In genomic region chr11:86995625-86996221, GRCm38 (mm10) we compare ENCODE assay signal across 8 mouse cellular contexts. TPM values are rescaled to one million over a fixed set of nuclear protein-coding genes. Genes with fewer than 3 reads are reported as not detected.
DNase-seq lines count a peak whose midpoint lies in the region; ATAC-seq and TF ChIP-seq lines count a peak whose summit lies in the region.

No protein-coding gene starts in this region.

- no peak for TF ChIP-seq POLR2A in bone marrow macrophage, adult 2 months (IDR thresholded peaks at IDR 0.05; ENCODE audit: borderline replicate concordance, low read depth, low read length)

- H3K4me1 ChIP-seq in bone marrow macrophage, adult 2 months (ENCODE audit: control insufficient read depth, insufficient read depth, low read length), result peaks cover 51% of the 10 kb centered on the region
- peaks cover 39% of the 10 kb centered on the region for H3K4me1 ChIP-seq in heart, embryonic 13.5 days
- peaks cover 14% of the 10 kb centered on the region for H3K4me1 ChIP-seq in lung, postnatal 0 days (ENCODE audit: insufficient read depth, low read depth, low read length)

- WGBS in heart, embryonic 13.5 days, result 37% methylated on average over 6 of the region's 6 CpGs
- WGBS in lung, postnatal 0 days, result 40% methylated on average over 6 of the region's 6 CpGs

- TF ChIP-seq CTCF in bone marrow macrophage, adult 2 months (IDR thresholded peaks at IDR 0.05; ENCODE audit: low read depth, low read length), result peak; percentile 60
- TF ChIP-seq CTCF in lung, postnatal 0 days (IDR thresholded peaks at IDR 0.05), result peak; percentile 92

- peak; percentile 73 for DNase-seq in MEL-GATA-1-ER (ENCODE audit: extremely low read depth, low read depth)
- DNase-seq in layer of hippocampus, adult 11-12 months (ENCODE audit: low spot score), result peak; percentile 75
- DNase-seq in lung, postnatal 0 days (ENCODE audit: low spot score), result peak; percentile 90
- peak; percentile 88 for DNase-seq in retina, postnatal 1 day
- DNase-seq in urinary bladder, adult 2 months (ENCODE audit: low spot score), result no peak

- no peaks in the 10 kb centered on the region for H3K9me3 ChIP-seq in heart, embryonic 13.5 days
- no peaks in the 10 kb centered on the region for H3K9me3 ChIP-seq in lung, postnatal 0 days (ENCODE audit: low read length)

- peak overlapping the region; percentile 78 for H3K27ac ChIP-seq in bone marrow macrophage, adult 2 months (ENCODE audit: insufficient read depth, low read depth, low read length)
- H3K27ac ChIP-seq in heart, embryonic 13.5 days (replicated peaks), result peak overlapping the region; percentile 98
- no peak overlapping the region for H3K27ac ChIP-seq in lung, postnatal 0 days (ENCODE audit: low read length)

- H3K9ac ChIP-seq in heart, embryonic 13.5 days, result peak overlapping the region; percentile 50
- no peak overlapping the region for H3K9ac ChIP-seq in lung, postnatal 0 days (replicated peaks; ENCODE audit: low read depth)

- H3K27me3 ChIP-seq in heart, embryonic 13.5 days (replicated peaks), result no peaks in the 10 kb centered on the region
- H3K27me3 ChIP-seq in lung, postnatal 0 days (replicated peaks; ENCODE audit: insufficient read depth, low read length), result no peaks in the 10 kb centered on the region

- no peak overlapping the region for H3K4me2 ChIP-seq in heart, embryonic 13.5 days
- H3K4me2 ChIP-seq in lung, postnatal 0 days (replicated peaks; ENCODE audit: low read depth, low read length), result no peak overlapping the region

- H3K36me3 ChIP-seq in heart, embryonic 13.5 days, result 0 out of 2 replicates have a peak, but pooled peaks cover under 1% of the 10 kb centered on the region
- H3K36me3 ChIP-seq in lung, postnatal 0 days (ENCODE audit: insufficient read depth, low read length), result no peaks in the 10 kb centered on the region

- peak; percentile 72; the same call in 1 of the 2 replicates for ATAC-seq in erythroblast, adult 5-6 weeks (replicated peaks; ENCODE audit: low FRiP score, poor library complexity, severe bottlenecking)
- ATAC-seq in heart, embryonic 13.5 days (ENCODE audit: extremely low read depth, insufficient number of reproducible peaks, low FRiP score, low TSS enrichment), result no peak
- no peak for ATAC-seq in lung, postnatal 0 days

- TF ChIP-seq EP300 in lung, postnatal 0 days (IDR thresholded peaks at IDR 0.05), result peak; percentile 36; the same call in 1 of the 2 replicates

- H3K4me3 ChIP-seq in bone marrow macrophage, adult 2 months (ENCODE audit: insufficient read depth, low read length), result no peak overlapping the region
- no peak overlapping the region for H3K4me3 ChIP-seq in heart, embryonic 13.5 days
- no peak overlapping the region for H3K4me3 ChIP-seq in lung, postnatal 0 days (ENCODE audit: low read depth, low read length)

RNA-seq across cellular contexts. Expression of gene Ypel2, which starts 2.2 kb away (rescaled TPM):
- 19.5 and 19.8 TPM in 2 replicates for polyA plus RNA-seq in bone marrow macrophage, adult 2 months (2012; ENCODE audit: insufficient read depth, insufficient read length, missing spikeins)
- total RNA-seq in erythroblast, adult 5-6 weeks (2015; ENCODE audit: low replicate concordance), result 0.19 and 1.5 TPM in 2 replicates
- 0.56 and 0.68 TPM in 2 replicates for total RNA-seq in erythroblast, adult 5-6 weeks (2017; ENCODE audit: low replicate concordance)
- polyA plus RNA-seq in heart, embryonic 13.5 days (2015; fragmentation: Nextera tagmentation; extraction: Ambion mirVana), result 18.1 and 20.0 TPM in 2 replicates
- 8.5 and 9.5 TPM in 2 replicates for polyA plus RNA-seq in lung, postnatal 0 days (2015; fragmentation: Nextera tagmentation; extraction: Ambion mirVana)
- polyA plus RNA-seq in urinary bladder, adult 2 months (2012; rRNA removed), result 21.6 and 21.8 TPM in 2 replicates
